Mouse (Mus musculus) heart, embryonic 15.5 days (tissue): ENCODE measurements around the gene Pheta2. TPM values are rescaled to one million over a fixed set of nuclear protein-coding genes. Genes with fewer than 3 reads are reported as not detected.
"Not testable (repeated sequence)": the region's sequence is repeated elsewhere in the genome, so short reads cannot be mapped to it uniquely, and the experiment has no call there.

ENCODE experiments used
- ATAC-seq: fragments of 200-750 bp; cut with Nextera tagmentation; replicated peaks from 2 replicates; pipeline ENCODE4 v1.8.0; 2017; ENCODE audit warnings: low read depth, moderate TSS enrichment; ENCODE audit not compliant: insufficient number of reproducible peaks, insufficient read depth, low FRiP score
- H3K27ac ChIP-seq: fragments of 300-500 bp; sonication (generic); 2 replicates; pipeline ENCODE4 v1.5.1; 2015; ENCODE audit warnings: mild to moderate bottlenecking, inconsistent platforms
- H3K27me3 ChIP-seq: fragments of 300-500 bp; sonication (generic); 2 replicates; pipeline ENCODE4 v1.6.1; 2015; ENCODE audit warnings: inconsistent platforms
- H3K36me3 ChIP-seq: fragments of 300-500 bp; sonication (generic); 2 replicates; pipeline ENCODE4 v1.6.1; 2015; ENCODE audit warnings: mild to moderate bottlenecking, inconsistent platforms
- H3K4me1 ChIP-seq: fragments of 300-500 bp; sonication (generic); replicated peaks from 2 replicates; pipeline ENCODE4 v1.6.1; 2015; ENCODE audit warnings: inconsistent platforms
- H3K4me2 ChIP-seq: fragments of 300-500 bp; sonication (generic); 2 replicates; pipeline ENCODE4 v1.6.1; 2015; ENCODE audit warnings: inconsistent platforms, mild to moderate bottlenecking, moderate library complexity
- H3K4me3 ChIP-seq: fragments of 300-500 bp; sonication (generic); 2 replicates; pipeline ENCODE4 v1.5.1; 2015; ENCODE audit warnings: mild to moderate bottlenecking, inconsistent platforms
- H3K9ac ChIP-seq: fragments of 300-500 bp; sonication (generic); 2 replicates; pipeline ENCODE4 v1.6.1; 2015; ENCODE audit warnings: mild to moderate bottlenecking, inconsistent platforms
- H3K9me3 ChIP-seq: fragments of 300-500 bp; sonication (generic); replicated peaks from 2 replicates; pipeline ENCODE4 v1.6.1; 2016; ENCODE audit warnings: inconsistent platforms
- WGBS: fragments of 180-500 bp; shearing (Covaris S2); methylation state at CpG from one replicate; pipeline ENCODE4 v1.1.7; 2015; ENCODE audit warnings: mixed read lengths; 5-methylcytosine and 5-hydroxymethylcytosine counted together
- polyA plus RNA-seq: library from polyadenylated mRNA; unstranded; fragments of >200 nt; fragmentation: Nextera tagmentation; extraction: Ambion mirVana; gene quantifications from 2 replicates; pipeline ENCODE4 v1.2.1, GENCODE M21; 2015

Pheta2 gene
- polyA plus RNA-seq, 1 experiment from 2014 or later, result 6.3 TPM

DNA sequence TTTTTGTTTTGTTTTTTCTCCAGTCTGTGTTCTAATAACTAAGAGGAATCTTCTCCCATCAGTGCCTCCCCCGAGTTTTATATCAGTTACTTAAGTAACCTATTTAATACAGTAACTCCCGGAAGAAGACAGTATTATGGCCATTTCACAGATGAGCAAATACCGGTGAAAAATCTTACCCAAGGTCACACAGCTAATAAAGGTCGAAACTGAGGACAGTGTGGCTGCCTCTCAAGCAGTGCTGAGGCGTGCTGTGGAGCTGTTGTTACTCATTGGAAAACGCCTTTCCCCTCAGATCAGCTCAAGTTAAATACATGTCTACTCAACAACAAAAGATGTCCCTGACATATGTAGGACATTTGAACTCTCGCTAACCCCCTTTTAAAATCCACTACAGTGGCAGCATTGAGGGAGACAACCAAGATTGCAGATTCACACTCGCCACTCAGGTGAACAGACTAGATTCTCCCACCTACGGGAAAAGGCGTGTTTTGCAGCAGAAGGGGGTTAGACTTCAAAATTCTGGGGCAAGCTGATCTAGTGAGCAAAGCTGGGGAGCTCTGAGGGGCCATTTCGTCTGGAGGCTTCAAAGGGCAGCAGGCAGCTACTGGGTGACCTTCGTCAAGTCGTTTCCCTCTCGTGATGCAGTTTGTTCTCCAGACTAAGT lies 14.5 kb downstream of the Pheta2 start:
- H3K4me3 ChIP-seq, result peak overlapping the region; percentile 88
- H3K9ac ChIP-seq, result peak overlapping the region; percentile 98
- H3K36me3 ChIP-seq, result peaks cover 30% of the 10 kb centered on the region
- H3K4me1 ChIP-seq, result peaks cover 24% of the 10 kb centered on the region
- no peak for ATAC-seq
- no peaks in the 10 kb centered on the region for H3K27me3 ChIP-seq
- peak overlapping the region; percentile 81 for H3K4me2 ChIP-seq
- peak overlapping the region; percentile 90 for H3K27ac ChIP-seq
- no peaks in the 10 kb centered on the region for H3K9me3 ChIP-seq
- 20% methylated on average over 14 of the region's 14 CpGs for WGBS

GRCm38 (mm10) chr15:82353745-82354113 lies 15.0 kb downstream of the Pheta2 start:
- H3K4me1 ChIP-seq, result peaks cover 29% of the 10 kb centered on the region
- peaks cover 25% of the 10 kb centered on the region for H3K36me3 ChIP-seq
- ATAC-seq, result peak; percentile 37
- H3K9me3 ChIP-seq, result no peaks in the 10 kb centered on the region
- peak overlapping the region; percentile 81 for H3K4me2 ChIP-seq
- H3K27ac ChIP-seq, result peak overlapping the region; percentile 90
- peak overlapping the region; percentile 88 for H3K4me3 ChIP-seq
- H3K27me3 ChIP-seq, result no peaks in the 10 kb centered on the region
- peak overlapping the region; percentile 98 for H3K9ac ChIP-seq
- 0% methylated on average over 23 of the region's 23 CpGs for WGBS

DNA sequence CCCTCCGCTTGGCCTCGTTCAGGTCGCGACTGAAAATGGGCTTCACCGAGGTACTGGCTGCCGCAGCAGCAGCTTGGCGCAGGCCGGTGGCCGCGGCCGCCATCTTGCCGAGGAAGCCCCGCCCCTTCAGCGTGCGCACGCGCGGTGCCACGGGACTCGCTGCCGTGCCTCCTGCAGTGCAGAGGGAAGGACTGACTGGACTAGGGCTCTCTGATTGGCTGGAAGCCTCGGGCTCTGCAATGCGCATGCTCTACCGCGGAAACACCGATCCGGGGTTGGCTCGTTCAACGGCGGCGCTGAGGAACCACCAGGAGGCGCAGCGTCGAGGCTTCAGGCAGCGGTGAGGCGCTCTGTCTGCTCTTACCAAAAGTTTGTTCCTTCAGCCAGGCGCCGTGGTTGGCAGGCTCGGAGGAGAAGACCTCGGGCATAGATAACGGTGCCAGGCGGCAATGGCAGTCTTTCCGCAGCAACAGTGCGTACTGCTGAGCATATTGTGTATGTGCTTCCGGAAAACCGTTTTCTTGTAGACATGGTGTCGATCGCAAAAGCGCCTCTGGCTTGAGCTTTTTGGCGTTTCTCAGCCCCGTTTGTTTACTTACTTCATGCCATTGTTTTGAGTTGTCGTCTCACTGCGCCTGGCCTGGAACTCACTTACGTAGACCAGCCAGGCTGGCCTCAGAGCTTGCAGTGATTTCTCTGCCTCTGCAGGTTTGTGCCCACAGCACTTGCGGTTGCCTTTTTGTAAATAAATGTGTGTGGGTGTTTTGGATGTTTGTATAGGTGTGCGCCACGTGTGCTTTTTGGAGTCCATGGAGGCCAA lies 15.6 kb downstream of the Pheta2 start, which contains the start of gene Ndufa6:
Gene Ndufa6, minus strand, starts transcription at position 197 of the 820 bp plus-strand sequence.
- Histone ChIP-seq H3K27me3 (no peaks in the 10 kb centered on the region), H3K4me1 (peaks cover 35% of the 10 kb centered on the region), H3K36me3 (peaks cover 19% of the 10 kb centered on the region), H3K27ac (peak within 1 kb of the TSS; percentile 91), H3K9ac (peak within 1 kb of the TSS; percentile 98), H3K4me2 (peak within 1 kb of the TSS; percentile 81), H3K4me3 (peak within 1 kb of the TSS; percentile 88), H3K9me3 (no peaks in the 10 kb centered on the region)
- ATAC-seq, result peak; percentile 99
- 2% methylated on average over 57 of the region's 57 CpGs for WGBS

- H3K9me3 ChIP-seq, result no peaks in the 10 kb centered on the region
- no peak overlapping the region for H3K4me3 ChIP-seq
- 0 out of 2 replicates have a peak overlapping the region, but pooled peaks have one; percentile 19 for H3K9ac ChIP-seq
- WGBS, result 48% methylated on average over 22 of the region's 22 CpGs
- peak overlapping the region; percentile 62 for H3K27ac ChIP-seq
- H3K27me3 ChIP-seq, result no peaks in the 10 kb centered on the region
- no peak for ATAC-seq
- H3K4me1 ChIP-seq, result peaks cover 22% of the 10 kb centered on the region
- H3K36me3 ChIP-seq, result no peaks in the 10 kb centered on the region
- peak overlapping the region; percentile 26; the same call in 1 of the 2 replicates for H3K4me2 ChIP-seq
Observed at GRCm38 (mm10) chr15:82358431-82359260, 19.9 kb downstream of the Pheta2 start.

DNA sequence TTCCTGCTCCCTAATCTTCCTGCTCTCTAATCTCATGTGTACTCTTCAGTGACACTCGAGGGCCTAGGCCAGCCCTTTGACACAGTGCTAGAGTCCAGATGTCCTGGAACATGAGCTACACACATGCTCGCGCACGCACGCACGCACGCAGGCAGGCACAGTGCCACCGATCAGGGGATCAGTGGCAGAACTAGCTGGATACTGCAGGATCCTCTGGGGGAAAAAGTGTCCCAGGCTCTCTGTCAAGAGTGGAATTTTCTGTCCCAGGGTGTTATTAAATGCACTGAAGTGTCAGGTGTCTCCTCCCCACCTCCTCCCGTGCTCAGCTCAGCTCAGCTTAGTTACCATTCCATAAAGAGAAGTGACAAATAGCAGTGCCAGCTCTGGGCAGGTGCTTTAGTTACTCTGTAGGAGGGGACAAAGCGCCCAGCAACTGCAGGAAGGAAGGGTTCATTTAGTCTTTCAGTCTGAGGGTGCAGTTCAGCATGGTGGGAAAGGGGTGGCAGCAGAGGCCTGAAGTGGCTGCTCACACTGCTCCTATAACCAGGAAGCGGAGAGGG lies 22.8 kb downstream of the Pheta2 start:
- WGBS, result 54% methylated on average over 11 of the region's 11 CpGs
- Histone ChIP-seq H3K27me3 (no peaks in the 10 kb centered on the region), H3K9ac (0 out of 2 replicates have a peak overlapping the region, but pooled peaks have one; percentile 4), H3K27ac (peak overlapping the region; percentile 78), H3K4me2 (no peak overlapping the region), H3K36me3 (no peaks in the 10 kb centered on the region), H3K4me3 (no peak overlapping the region), H3K4me1 (peaks cover 18% of the 10 kb centered on the region), H3K9me3 (no peaks in the 10 kb centered on the region)
- peak; percentile 69 for ATAC-seq

- peaks cover 18% of the 10 kb centered on the region for H3K4me1 ChIP-seq
- WGBS, result 59% methylated on average over 4 of the region's 4 CpGs
- H3K27ac ChIP-seq, result peak overlapping the region; percentile 78
- no peak overlapping the region for H3K9ac ChIP-seq
- no peaks in the 10 kb centered on the region for H3K27me3 ChIP-seq
- H3K9me3 ChIP-seq, result no peaks in the 10 kb centered on the region
- H3K4me3 ChIP-seq, result no peak overlapping the region
- no peaks in the 10 kb centered on the region for H3K36me3 ChIP-seq
- H3K4me2 ChIP-seq, result no peak overlapping the region
- peak; percentile 75 for ATAC-seq
Observed at GRCm38 (mm10) chr15:82362234-82362633, 23.5 kb downstream of the Pheta2 start.

- ATAC-seq, H3K27ac ChIP-seq, H3K9me3 ChIP-seq, H3K9ac ChIP-seq, H3K4me2 ChIP-seq, H3K27me3 ChIP-seq, H3K36me3 ChIP-seq, H3K4me3 ChIP-seq: not testable (repeated sequence)
- peaks cover 12% of the 10 kb centered on the region for H3K4me1 ChIP-seq
- 52% methylated on average over 11 of the region's 12 CpGs for WGBS
Observed at GRCm38 (mm10) chr15:82363801-82364200, 25.1 kb downstream of the Pheta2 start.

DNA sequence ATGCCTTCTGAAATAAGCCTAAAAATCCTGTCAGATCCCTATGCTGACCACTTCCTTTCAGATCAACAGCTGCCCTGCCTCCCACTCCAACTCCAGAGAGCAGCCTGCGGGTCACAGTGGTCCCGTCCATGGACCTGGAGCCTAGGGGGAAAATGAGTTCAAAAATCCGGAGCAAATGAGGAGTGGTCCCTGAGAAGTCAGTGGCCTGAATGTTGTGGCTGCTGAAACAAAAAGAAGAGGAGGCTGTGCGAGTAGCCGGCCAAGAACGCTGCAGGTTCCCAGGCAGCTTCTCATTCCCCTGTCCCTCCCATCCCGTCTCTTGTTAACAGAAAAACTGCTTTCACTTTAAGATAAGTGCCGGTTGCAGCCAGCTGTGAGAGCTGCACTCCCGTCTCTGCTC lies 25.8 kb downstream of the Pheta2 start:
- H3K27me3 ChIP-seq, result not testable (repeated sequence)

DNA sequence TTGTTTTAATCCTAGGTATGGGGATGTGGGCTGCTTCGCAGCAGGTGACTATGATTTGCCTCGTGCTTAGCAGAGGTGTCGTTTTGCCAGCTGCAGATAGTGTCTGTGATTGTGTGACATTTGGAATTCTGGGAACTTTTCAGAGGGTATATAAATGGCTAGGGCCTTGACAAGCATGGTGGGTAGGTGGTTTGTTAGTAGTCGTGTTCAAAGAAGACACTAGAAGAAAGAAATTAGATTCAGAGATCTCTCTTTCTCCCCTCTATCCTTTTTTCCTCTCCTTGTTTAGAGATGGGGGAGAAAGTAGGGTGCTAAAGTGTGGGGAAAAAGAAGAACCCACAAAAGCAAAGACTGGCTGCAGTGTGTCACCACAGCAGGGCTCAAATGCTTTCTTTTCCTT lies 29.4 kb downstream of the Pheta2 start:
- ATAC-seq, result no peak
- WGBS, result 80% methylated on average over 4 of the region's 4 CpGs
- H3K9me3 ChIP-seq, result no peaks in the 10 kb centered on the region
- peaks cover 3% of the 10 kb centered on the region; the same call in 1 of the 2 replicates for H3K36me3 ChIP-seq
- H3K27me3 ChIP-seq, result no peaks in the 10 kb centered on the region
- H3K9ac ChIP-seq, result no peak overlapping the region
- H3K4me2 ChIP-seq, result no peak overlapping the region
- H3K4me1 ChIP-seq, result 0 out of 2 replicates have a peak, but pooled peaks cover 2% of the 10 kb centered on the region
- no peak overlapping the region for H3K4me3 ChIP-seq
- H3K27ac ChIP-seq, result no peak overlapping the region

More for the DNA sequence above, 25.8 kb downstream of the Pheta2 start:
- H3K36me3 ChIP-seq, ATAC-seq, H3K4me3 ChIP-seq, H3K4me1 ChIP-seq, H3K9me3 ChIP-seq, H3K9ac ChIP-seq: not testable (repeated sequence)
- Histone ChIP-seq H3K27ac (peak overlapping the region; percentile 57; the same call in 1 of the 2 replicates), H3K4me2 (peak overlapping the region; percentile 45; the same call in 1 of the 2 replicates)
- 8% methylated on average over 5 of the region's 9 CpGs for WGBS

GRCm38 (mm10) chr15:82368851-82369250 lies 30.1 kb downstream of the Pheta2 start:
- H3K27ac ChIP-seq, result no peak overlapping the region
- H3K9ac ChIP-seq, result no peak overlapping the region
- WGBS, result 83% methylated on average over 1 of the region's 1 CpGs
- no peak overlapping the region for H3K4me3 ChIP-seq
- ATAC-seq, result no peak
- H3K4me1 ChIP-seq, result 0 out of 2 replicates have a peak, but pooled peaks cover 2% of the 10 kb centered on the region
- H3K27me3 ChIP-seq, result no peaks in the 10 kb centered on the region
- no peaks in the 10 kb centered on the region for H3K9me3 ChIP-seq
- H3K4me2 ChIP-seq, result no peak overlapping the region
- H3K36me3 ChIP-seq, result peaks cover 3% of the 10 kb centered on the region; the same call in 1 of the 2 replicates
